Mouse (Mus musculus) CD4-positive helper T cell, adult 2 months (primary cell): Measurements from ENCODE around the gene Zmynd8.
A peak's percentile ranks its signal among the peaks of the same experiment; 100 is the strongest.

Experiments used
- DNase-seq: peaks from one replicate; pipeline ENCODE4 v3.0.0-alpha.2; 2012; ENCODE audit warnings: low read depth, missing footprints, low spot score

Zmynd8 gene

GRCm38 (mm10) chr2:165834601-165835000, 64.2 kb downstream of the Zmynd8 start:
- no peak for DNase-seq

DNA sequence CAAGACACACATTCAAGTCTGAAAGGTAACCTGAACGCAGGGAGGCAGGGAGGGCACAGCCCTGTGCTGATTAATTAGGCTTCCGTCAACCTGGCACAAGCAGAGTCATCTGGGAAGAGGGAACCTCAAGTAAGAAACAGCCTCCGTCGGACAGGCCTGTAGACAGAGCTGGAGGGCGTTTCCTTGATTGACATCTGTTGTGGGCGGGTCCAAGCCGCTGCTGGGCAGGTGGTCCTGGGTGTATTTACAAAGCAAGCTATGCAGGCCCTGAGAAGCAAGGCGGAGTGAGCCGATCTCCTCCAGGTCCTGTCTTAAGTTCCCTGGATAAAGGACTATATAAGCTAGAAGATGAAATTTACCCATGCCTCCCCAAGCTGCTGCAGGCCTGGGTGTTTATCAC, 65.3 kb downstream of the Zmynd8 start:
- DNase-seq = no peak

DNA sequence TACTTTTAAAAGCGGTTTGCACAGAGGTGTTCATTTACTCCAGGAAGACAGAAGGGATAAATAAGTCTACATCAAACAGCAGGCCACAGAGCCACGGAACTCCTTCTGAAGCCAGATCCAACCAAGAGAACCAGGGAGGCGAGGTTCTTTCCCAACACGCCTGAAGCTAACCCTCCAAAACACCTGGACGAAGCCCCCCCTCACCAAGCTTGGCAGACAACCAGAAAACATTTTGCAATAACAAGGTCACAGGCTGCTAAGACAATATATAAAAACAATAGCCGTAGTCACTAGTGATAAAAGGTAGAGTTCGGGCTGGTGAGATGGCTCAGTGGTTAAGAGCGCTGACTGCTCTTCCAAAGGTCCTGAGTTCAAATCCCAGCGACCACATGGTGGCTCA, 66.1 kb downstream of the Zmynd8 start:
- no peak for DNase-seq

DNA sequence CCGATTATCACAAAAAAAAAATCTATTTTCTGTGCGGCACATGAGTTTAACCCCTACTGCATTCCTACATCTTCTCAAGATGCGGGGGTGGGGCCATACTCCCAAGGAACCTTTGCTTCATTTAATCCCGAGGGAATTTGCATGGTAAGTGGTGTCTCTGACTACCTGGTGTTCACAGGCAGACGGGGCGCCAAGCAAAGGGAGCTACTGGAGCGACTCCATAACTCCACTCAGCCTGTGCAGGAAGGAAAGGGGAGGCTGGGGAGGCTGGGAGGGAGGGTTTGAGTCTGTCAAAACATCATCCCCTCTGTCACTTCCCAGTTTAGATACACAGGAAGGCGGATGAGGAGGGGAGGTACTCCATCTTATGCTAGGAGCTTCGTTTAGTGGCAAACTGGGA, 66.5 kb downstream of the Zmynd8 start:
- no peak for DNase-seq

GRCm38 (mm10) chr2:165831637-165832289, 67.1 kb downstream of the Zmynd8 start:
- no peak for DNase-seq

GRCm38 (mm10) chr2:165828770-165829169, 70.0 kb downstream of the Zmynd8 start:
- no peak for DNase-seq

GRCm38 (mm10) chr2:165825964-165826712, 72.7 kb downstream of the Zmynd8 start:
- peak; percentile 30 for DNase-seq

- DNase-seq = no peak
Measured at GRCm38 (mm10) chr2:165825261-165825900, 73.4 kb downstream of the Zmynd8 start.

DNA sequence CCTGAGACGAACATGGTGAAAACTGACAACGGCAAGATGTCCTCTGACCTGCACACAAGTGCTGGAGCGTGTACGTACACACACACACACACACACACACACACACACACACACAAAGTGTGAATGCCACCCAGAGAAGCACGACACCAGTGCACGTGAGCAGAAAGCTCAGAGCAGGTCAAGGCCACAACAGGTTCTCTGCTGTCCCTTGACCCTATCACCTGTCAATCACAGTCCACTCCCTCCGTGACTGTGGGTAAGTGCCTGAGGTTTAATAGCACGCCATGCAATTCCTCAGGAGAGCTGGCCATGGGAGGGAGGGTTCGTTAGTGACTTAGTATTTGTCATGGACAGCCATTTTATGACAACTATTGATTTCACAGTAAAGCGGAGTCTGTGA, 74.0 kb downstream of the Zmynd8 start:
- no peak for DNase-seq

- DNase-seq = no peak
Measured at GRCm38 (mm10) chr2:165822478-165822877, 76.3 kb downstream of the Zmynd8 start.

GRCm38 (mm10) chr2:165821671-165822070, 77.1 kb downstream of the Zmynd8 start:
- no peak for DNase-seq

DNA sequence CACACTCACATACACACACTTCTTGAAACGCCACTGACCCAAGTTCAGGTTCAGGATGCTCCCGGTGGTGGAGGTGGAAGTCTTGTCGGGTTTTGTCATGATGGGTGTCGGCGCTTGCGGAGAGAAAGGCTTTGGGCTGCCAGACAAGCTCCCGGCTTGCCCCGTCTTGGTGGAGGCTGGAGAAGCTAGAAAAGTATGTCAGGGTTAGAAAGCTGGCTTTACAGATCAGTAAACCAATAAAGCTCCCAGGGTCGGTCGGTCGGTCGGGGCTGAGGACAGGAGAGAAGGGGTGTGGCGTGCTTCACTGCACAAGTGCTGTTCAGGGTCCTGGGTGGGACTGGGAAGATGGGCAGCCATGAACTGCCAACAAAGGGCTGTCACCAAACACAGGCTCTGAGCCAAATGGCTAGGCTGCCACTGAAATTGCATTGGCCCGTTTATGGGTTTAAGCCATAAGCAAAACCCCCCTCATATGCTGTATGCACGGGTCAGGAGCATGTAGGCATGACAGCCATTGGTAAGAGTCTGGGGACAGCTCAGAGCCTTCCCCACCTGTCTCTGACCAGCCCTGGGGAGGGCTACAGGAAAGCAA, 78.2 kb downstream of the Zmynd8 start:
- DNase-seq = no peak

GRCm38 (mm10) chr2:165820073-165820472, 78.7 kb downstream of the Zmynd8 start:
- no peak for DNase-seq

- DNase-seq = peak; percentile 73
Measured at GRCm38 (mm10) chr2:165818985-165819948, 79.5 kb downstream of the Zmynd8 start.

- DNase-seq = no peak
Measured at GRCm38 (mm10) chr2:165818570-165818969, 80.2 kb downstream of the Zmynd8 start.

DNA sequence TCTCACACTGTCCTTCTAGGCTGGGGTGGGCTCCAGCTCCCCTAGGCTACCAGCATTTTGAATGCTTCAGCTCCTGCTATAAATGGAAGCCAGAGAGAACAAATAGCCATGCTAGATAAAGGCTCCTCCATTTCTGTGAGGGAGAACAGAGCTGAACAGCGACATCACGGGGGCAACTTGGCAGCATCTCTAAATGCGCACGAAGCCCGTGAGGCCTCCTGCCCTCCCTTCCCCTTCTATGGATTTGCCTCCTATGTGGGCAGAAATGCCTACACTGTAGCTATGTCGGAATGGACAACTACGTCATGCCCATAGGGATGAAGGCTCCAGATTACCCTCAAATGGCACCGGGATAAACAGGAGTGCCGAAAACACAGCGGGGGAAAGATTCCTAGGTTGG, 81.4 kb downstream of the Zmynd8 start:
- no peak for DNase-seq

DNA sequence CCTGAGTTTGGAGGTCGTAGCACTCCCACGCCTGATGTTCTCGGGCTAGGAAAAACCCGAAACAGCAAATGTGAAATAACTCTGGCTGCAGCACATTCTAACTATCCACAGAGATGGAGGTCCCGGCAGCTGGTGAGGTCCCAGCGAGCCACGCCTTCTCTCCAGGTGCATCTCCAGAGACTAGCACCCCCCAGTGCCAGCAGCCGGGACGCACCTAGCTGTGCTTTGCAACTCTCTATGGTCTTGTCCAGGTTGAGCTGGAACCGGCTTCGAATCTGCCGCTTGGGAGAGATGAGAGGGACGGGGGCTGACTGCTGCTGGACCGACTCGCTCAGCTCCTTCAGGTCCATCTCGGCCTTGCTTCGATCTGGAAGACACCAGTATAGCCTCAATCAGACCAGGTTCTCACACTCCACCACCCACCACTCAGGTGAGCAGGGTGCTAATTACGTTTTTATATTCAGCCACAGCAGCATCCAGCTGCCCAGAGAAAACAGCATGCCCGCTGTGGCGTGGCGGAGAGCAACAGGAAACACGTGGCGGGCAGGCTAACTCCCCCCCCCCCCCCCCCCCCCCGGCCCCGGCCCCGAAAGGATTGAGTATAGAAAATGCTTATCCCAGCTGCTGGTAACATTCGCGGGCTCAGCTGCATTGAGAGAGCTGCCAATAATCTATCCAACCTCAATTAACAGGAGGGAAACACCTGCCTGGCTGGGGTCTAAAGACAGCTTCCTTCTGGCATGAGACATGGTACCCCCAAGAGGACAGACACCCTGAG, 83.5 kb downstream of the Zmynd8 start:
- DNase-seq = no peak

DNA sequence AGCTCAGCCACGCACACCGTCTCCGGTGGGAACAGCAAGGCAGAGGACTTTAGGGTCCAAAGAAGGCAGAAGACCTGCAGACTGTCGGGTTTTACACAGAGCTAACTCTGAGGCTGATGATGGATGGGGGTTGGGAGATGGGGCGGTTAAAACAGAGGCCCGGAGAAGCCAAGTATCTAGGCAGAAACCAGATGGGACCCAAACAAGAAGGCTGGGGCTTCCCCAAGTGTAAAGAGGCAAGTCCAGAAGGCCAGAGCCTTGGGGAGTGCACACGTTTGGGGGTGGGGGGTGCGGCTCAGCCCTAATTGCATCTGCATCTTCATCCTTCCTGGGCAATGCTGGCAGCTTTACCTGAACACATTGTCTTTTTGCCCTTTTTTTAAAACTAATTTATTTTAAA, 85.9 kb downstream of the Zmynd8 start:
- no peak for DNase-seq

- DNase-seq = no peak
Measured at GRCm38 (mm10) chr2:165811536-165811935, 87.3 kb downstream of the Zmynd8 start.

DNA sequence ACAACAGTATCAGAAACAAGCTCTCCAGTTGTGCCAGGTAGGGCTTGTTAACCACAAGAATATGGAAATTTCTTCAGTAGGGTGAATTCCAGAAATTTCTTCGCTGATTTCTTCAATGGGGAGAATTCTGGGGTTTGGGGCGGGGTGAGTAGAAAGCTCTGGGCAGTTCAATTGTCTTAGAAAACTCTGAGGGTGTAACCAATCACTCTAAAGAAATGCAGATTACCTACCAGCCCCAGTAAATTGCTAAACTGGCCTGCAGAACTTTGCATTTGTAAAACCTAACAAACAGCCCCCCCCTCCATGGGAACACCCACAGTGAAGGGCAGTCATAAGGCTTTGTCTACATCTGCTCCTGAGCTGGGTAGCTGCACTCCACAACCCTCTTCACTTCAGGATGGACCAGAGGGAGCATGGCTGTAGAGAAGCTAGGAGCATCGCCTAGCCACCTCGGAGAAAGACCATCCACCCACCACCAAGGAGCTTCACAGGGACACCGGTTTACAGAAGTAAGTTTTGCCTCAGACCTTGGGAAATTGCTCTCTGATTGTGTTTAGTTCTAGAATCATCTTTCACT, 88.8 kb downstream of the Zmynd8 start:
- DNase-seq = no peak
